Mouse (Mus musculus) heart, embryonic 14.5 days (tissue): ENCODE measurements around the gene Spp1. TPM values are rescaled to one million over a fixed set of nuclear protein-coding genes. Genes with fewer than 3 reads are reported as not detected.

Source experiments
- ATAC-seq: fragments of 200-750 bp; cut with Nextera tagmentation; 2 replicates; pipeline ENCODE4 v1.8.0; 2017; ENCODE audit warnings: low read depth, moderate TSS enrichment; ENCODE audit not compliant: insufficient number of reproducible peaks, insufficient read depth, low FRiP score
- H3K27ac ChIP-seq, 2 experiments: fragments of 200-500 bp in 1 of 2; fragments of 300-500 bp in 1 of 2; sonication (generic) in 1 of 2; replicated peaks in 1 of 2; 2 replicates each; pipeline ENCODE4 v1.5.1; 2012 to 2014; ENCODE audit warnings: low read depth in 2 of 2, low read length in 2 of 2, control low read depth in 1 of 2, mild to moderate bottlenecking in 1 of 2, mixed read lengths in 1 of 2; ENCODE audit not compliant: control insufficient read depth in 1 of 2, insufficient read depth in 1 of 2
- H3K27me3 ChIP-seq: fragments of 300-500 bp; sonication (generic); 2 replicates; pipeline ENCODE4 v1.6.1; 2014; ENCODE audit warnings: mild to moderate bottlenecking, low read length, control low read depth; ENCODE audit not compliant: control insufficient read depth, insufficient read depth
- H3K36me3 ChIP-seq: fragments of 300-500 bp; sonication (generic); 2 replicates; pipeline ENCODE4 v1.6.1; 2014; ENCODE audit warnings: mild to moderate bottlenecking, control low read depth, low read length, mixed read lengths; ENCODE audit not compliant: control insufficient read depth, insufficient read depth
- H3K4me1 ChIP-seq, 2 experiments: fragments of 200-500 bp in 1 of 2; fragments of 300-500 bp in 1 of 2; sonication (generic) in 1 of 2; 2 replicates each; pipeline ENCODE4 v1.6.1; 2012 to 2014; ENCODE audit warnings: low read length in 2 of 2, control low read depth in 1 of 2, mixed read lengths in 1 of 2; ENCODE audit not compliant: control insufficient read depth in 2 of 2, insufficient read depth in 2 of 2
- H3K4me2 ChIP-seq: fragments of 300-500 bp; sonication (generic); 2 replicates; pipeline ENCODE4 v1.6.1; 2014; ENCODE audit warnings: mild to moderate bottlenecking, low read length
- H3K4me3 ChIP-seq, 2 experiments: fragments of 200-500 bp in 1 of 2; fragments of 300-500 bp in 1 of 2; sonication (generic) in 1 of 2; 2 replicates each; pipeline ENCODE4 v1.5.1; 2012 to 2014; ENCODE audit warnings: low read length in 2 of 2, mild to moderate bottlenecking in 2 of 2, control low read depth in 1 of 2, low read depth in 1 of 2, moderate library complexity in 1 of 2; ENCODE audit not compliant: control insufficient read depth in 1 of 2, insufficient read depth in 1 of 2
- H3K9ac ChIP-seq: fragments of 300-500 bp; sonication (generic); 2 replicates; pipeline ENCODE4 v1.6.1; 2014; ENCODE audit warnings: mild to moderate bottlenecking, low read length
- H3K9me3 ChIP-seq: fragments of 300-500 bp; sonication (generic); 2 replicates; pipeline ENCODE4 v1.6.1; 2016; ENCODE audit warnings: low read length, control low read depth; ENCODE audit not compliant: control insufficient read depth
- WGBS: fragments of 180-500 bp; shearing (Covaris S2); extraction: QIAGEN DNeasy Blood & Tissue Kit; methylation state at CpG from one replicate; pipeline ENCODE4 v1.1.7; 2014; 5-methylcytosine and 5-hydroxymethylcytosine counted together
- polyA plus RNA-seq: library from polyadenylated mRNA; unstranded; fragments of >200 nt; fragmentation: Nextera tagmentation; extraction: Ambion mirVana; gene quantifications from 2 replicates; pipeline ENCODE4 v1.2.1, GENCODE M21; 2014

The Spp1 gene
- polyA plus RNA-seq, 1 experiment from 2014 or later, result 12.8 TPM

- no peaks in the 10 kb centered on the region for H3K36me3 ChIP-seq
- H3K4me1 ChIP-seq, result no peaks in the 10 kb centered on the region
- H3K4me2 ChIP-seq, result no peak overlapping the region
- 59% methylated on average over 1 of the region's 1 CpGs for WGBS
- no peak for ATAC-seq
- no peak overlapping the region for H3K4me3 ChIP-seq
- H3K9ac ChIP-seq, result no peak overlapping the region
- H3K9me3 ChIP-seq, result no peaks in the 10 kb centered on the region
- no peaks in the 10 kb centered on the region for H3K27me3 ChIP-seq
- H3K27ac ChIP-seq, result no peak overlapping the region
These were observed 34.9 kb upstream of the Spp1 start for GRCm38 (mm10) chr5:104399970-104400369.

- Histone ChIP-seq H3K4me2 (no peak overlapping the region), H3K27ac (no peak overlapping the region), H3K4me1 (no peaks in the 10 kb centered on the region), H3K36me3 (no peaks in the 10 kb centered on the region), H3K9ac (no peak overlapping the region), H3K4me3 (no peak overlapping the region), H3K9me3 (no peaks in the 10 kb centered on the region), H3K27me3 (no peaks in the 10 kb centered on the region)
- ATAC-seq, result no peak
- WGBS, result 55% methylated on average over 3 of the region's 3 CpGs
These were observed 32.3 kb upstream of the Spp1 start for GRCm38 (mm10) chr5:104402651-104403050.

GRCm38 (mm10) chr5:104403351-104403750 is 31.6 kb upstream of the Spp1 start:
- Histone ChIP-seq H3K9me3 (no peaks in the 10 kb centered on the region), H3K27ac (no peak overlapping the region), H3K36me3 (no peaks in the 10 kb centered on the region), H3K4me1 (no peaks in the 10 kb centered on the region), H3K4me3 (no peak overlapping the region), H3K4me2 (no peak overlapping the region), H3K9ac (no peak overlapping the region), H3K27me3 (no peaks in the 10 kb centered on the region)
- 63% methylated on average over 3 of the region's 3 CpGs for whole genome bisulfite sequencing
- ATAC-seq, result no peak

GRCm38 (mm10) chr5:104404551-104404950 is 30.4 kb upstream of the Spp1 start:
- no peak overlapping the region for H3K4me2 ChIP-seq
- ATAC-seq, result no peak

GRCm38 (mm10) chr5:104405051-104405450 is 29.9 kb upstream of the Spp1 start:
- no peaks in the 10 kb centered on the region for H3K27me3 ChIP-seq
- H3K4me1 ChIP-seq, result no peaks in the 10 kb centered on the region
- no peak overlapping the region for H3K4me2 ChIP-seq
- no peak overlapping the region for H3K27ac ChIP-seq
- H3K9me3 ChIP-seq, result no peaks in the 10 kb centered on the region
- H3K36me3 ChIP-seq, result no peaks in the 10 kb centered on the region
- no peak overlapping the region for H3K4me3 ChIP-seq
- no peak for ATAC-seq
- H3K9ac ChIP-seq, result no peak overlapping the region
- 76% methylated on average over 3 of the region's 3 CpGs for whole genome bisulfite sequencing

More at GRCm38 (mm10) chr5:104404551-104404950, 30.4 kb upstream of the Spp1 start:
- no peak overlapping the region for H3K27ac ChIP-seq
- WGBS, result 87% methylated on average over 7 of the region's 7 CpGs
- no peak overlapping the region for H3K4me3 ChIP-seq
- no peaks in the 10 kb centered on the region for H3K36me3 ChIP-seq
- no peaks in the 10 kb centered on the region for H3K9me3 ChIP-seq
- no peaks in the 10 kb centered on the region for H3K4me1 ChIP-seq
- H3K27me3 ChIP-seq, result no peaks in the 10 kb centered on the region
- no peak overlapping the region for H3K9ac ChIP-seq

GRCm38 (mm10) chr5:104406756-104407155 is 28.2 kb upstream of the Spp1 start:
- Histone ChIP-seq H3K27me3 (no peaks in the 10 kb centered on the region), H3K4me1 (no peaks in the 10 kb centered on the region), H3K9ac (no peak overlapping the region), H3K36me3 (no peaks in the 10 kb centered on the region), H3K4me3 (no peak overlapping the region), H3K9me3 (no peaks in the 10 kb centered on the region), H3K27ac (no peak overlapping the region), H3K4me2 (no peak overlapping the region)
- 26% methylated on average over 3 of the region's 3 CpGs for WGBS
- ATAC-seq, result no peak

GRCm38 (mm10) chr5:104407541-104408231 is 27.2 kb upstream of the Spp1 start:
- WGBS, result 60% methylated on average over 2 of the region's 2 CpGs
- no peak overlapping the region for H3K27ac ChIP-seq
- ATAC-seq, result no peak

GRCm38 (mm10) chr5:104408549-104408948 is 26.4 kb upstream of the Spp1 start:
- H3K4me1 ChIP-seq, result no peaks in the 10 kb centered on the region
- H3K9me3 ChIP-seq, result no peaks in the 10 kb centered on the region
- H3K9ac ChIP-seq, result no peak overlapping the region
- ATAC-seq, result no peak
- WGBS, result 91% methylated on average over 7 of the region's 7 CpGs
- no peak overlapping the region for H3K4me3 ChIP-seq
- H3K4me2 ChIP-seq, result no peak overlapping the region
- no peaks in the 10 kb centered on the region for H3K36me3 ChIP-seq
- no peaks in the 10 kb centered on the region for H3K27me3 ChIP-seq
- no peak overlapping the region for H3K27ac ChIP-seq

More at GRCm38 (mm10) chr5:104407541-104408231, 27.2 kb upstream of the Spp1 start:
- Histone ChIP-seq H3K9ac (no peak overlapping the region), H3K4me3 (no peak overlapping the region), H3K36me3 (no peaks in the 10 kb centered on the region), H3K4me1 (no peaks in the 10 kb centered on the region), H3K9me3 (no peaks in the 10 kb centered on the region), H3K4me2 (no peak overlapping the region), H3K27me3 (no peaks in the 10 kb centered on the region)
